Mouse (Mus musculus) megakaryocyte, embryonic 14.5 days (primary cell): ENCODE measurements around the gene Krt5.

ENCODE experiments used
- FLI1 ChIP-seq: IDR thresholded peaks from 2 replicates; pipeline ENCODE4 v1.6.1; 2012; ENCODE audit warnings: low read length, inconsistent platforms, mixed read lengths
- GATA1 ChIP-seq: IDR thresholded peaks from 3 replicates; pipeline ENCODE4 v1.6.1; 2012; ENCODE audit warnings: mixed read lengths, low read length, inconsistent platforms, borderline replicate concordance

- no peak for TF ChIP-seq GATA1
- no peak for TF ChIP-seq FLI1
Observed at GRCm38 (mm10) chr15:101694207-101694606, 18.5 kb downstream of the Krt5 start, which contains the start of gene Krt6a.
